Mouse (Mus musculus) B cell, adult 67 days (primary cell): ENCODE measurements around the gene Krtap5-5. TPM values are rescaled to one million over a fixed set of nuclear protein-coding genes. Genes with fewer than 3 reads are reported as not detected.

ENCODE experiments used
- total RNA-seq, 2 experiments: library from RNA; stranded (reverse); gene quantifications; 4 replicates each; pipeline ENCODE4 v1.2.4; 2023

The Krtap5-5 gene
- not detected for total RNA-seq

GRCm38 (mm10) chr7:142229871-142230270 is at the start of gene Krtap5-5:
Gene Krtap5-5 (minus strand): TSS chr7:142229971.

DNA sequence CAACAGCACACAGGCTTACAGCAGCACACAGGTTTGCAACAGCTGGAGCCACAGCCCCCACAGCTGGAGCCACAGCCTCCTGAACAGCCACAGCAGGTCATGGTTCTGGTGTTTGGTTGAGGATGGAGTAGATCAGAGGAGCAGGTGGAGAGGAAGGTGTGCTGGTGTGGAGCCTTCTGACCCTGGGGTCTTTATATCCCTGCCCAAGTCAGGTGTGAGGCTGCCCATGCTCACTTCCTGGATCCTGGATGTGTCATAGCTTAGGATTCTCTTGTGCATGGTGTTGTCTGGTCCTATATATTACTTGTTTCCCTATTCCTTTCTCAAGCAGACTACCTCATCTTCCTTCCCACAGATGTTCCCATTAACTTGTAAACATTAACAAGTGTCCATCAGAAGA is 44.5 kb upstream of the Krtap5-5 start, which contains the start of gene Gm4559:
Gene Gm4559, minus strand, starts transcription at position 101 of the 400 bp plus-strand sequence.

GRCm38 (mm10) chr7:142258254-142258653 is 28.5 kb upstream of the Krtap5-5 start, which contains the start of gene Gm2431:
Gene Gm2431 (minus strand): TSS chr7:142258354.

DNA sequence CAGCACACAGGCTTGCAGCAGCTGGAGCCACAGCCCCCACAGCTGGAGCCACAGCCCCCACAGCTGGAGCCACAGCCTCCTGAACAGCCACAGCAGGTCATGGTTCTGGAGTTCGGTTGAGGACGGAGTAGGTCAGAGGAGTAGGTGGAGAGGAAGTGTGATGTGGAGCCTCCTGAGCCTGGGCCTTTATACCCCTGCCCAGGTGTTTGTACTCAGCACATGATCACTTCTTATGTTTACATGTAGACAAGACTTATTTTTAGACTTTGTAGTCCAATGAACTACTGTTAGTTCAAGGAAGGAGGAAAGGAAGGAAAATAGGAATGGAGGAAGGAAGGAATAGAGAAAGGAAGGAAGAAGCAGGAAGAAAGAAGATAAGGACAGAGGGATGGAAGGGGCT is 11.2 kb upstream of the Krtap5-5 start, which contains the start of gene Gm40460:
Gene Gm40460, minus strand, starts transcription at position 101 of the 400 bp plus-strand sequence.

DNA sequence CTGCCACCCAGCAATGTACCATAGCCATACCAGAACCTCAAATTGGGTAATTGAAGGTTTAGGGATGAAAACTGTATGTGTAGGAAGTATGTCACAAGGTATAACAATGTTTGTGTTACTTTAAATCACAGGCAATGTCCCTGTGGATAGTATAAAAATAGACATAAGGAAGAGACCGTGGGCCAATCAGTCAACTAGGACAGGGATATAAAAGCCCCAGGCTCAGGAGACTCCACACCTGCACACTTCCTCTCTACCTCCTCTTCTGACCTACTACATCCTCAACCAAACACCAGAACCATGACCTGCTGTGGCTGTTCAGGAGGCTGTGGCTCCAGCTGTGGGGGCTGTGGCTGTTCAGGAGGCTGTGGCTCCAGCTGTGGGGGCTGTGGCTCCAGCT is 18.2 kb downstream of the Krtap5-5 start, which contains the start of gene Gm7579:
Gene Gm7579, plus strand, starts transcription at position 301 of the 400 bp plus-strand sequence.

DNA sequence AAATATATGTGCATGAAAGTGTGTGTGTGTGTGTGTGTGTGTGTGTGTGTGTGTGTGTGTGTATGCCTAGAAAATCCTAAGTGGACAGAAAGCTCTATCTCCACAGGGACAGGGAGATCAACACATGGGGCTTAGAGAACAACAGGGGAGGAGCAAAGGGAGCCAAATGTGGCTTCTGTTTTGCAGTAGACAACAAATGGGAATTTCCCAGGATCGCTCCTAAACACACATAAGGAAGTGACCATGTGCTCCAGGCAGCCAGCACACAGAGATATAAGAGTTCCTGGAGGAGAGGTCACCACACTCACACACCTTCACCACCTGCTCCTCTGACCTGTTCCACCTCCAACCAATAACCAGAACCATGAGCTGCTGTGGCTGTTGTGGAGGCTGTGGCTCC is 28.7 kb downstream of the Krtap5-5 start, which contains the start of gene Krtap5-3:
Gene Krtap5-3, plus strand, starts transcription at position 301 of the 400 bp plus-strand sequence.

GRCm38 (mm10) chr7:142190289-142190688 is 39.5 kb downstream of the Krtap5-5 start, which contains the start of gene Gm10153:
Gene Gm10153 (minus strand): TSS chr7:142190389.

Other genes with a start within 250 kb of the Krtap5-5 start
- 10 to 100 TPM; 38.2 to 38.6 TPM for gene Mob2, start 168.9 kb downstream of the Krtap5-5 start, total RNA-seq
- gene Dusp8, start 134.1 kb downstream of the Krtap5-5 start, total RNA-seq = 1 to 10 TPM in 1 of 2 experiments, under 1 TPM in 1; 0.86 to 1.3 TPM
- gene Gm45618, start 109.2 kb downstream of the Krtap5-5 start, total RNA-seq = not detected
- not detected for gene Gm39115, start 93.9 kb downstream of the Krtap5-5 start, total RNA-seq
- gene Gm45337, start 85.4 kb downstream of the Krtap5-5 start, total RNA-seq = not detected
- gene Gm29735, start 72.9 kb downstream of the Krtap5-5 start, total RNA-seq = not detected
- not detected for gene Gm4553, start 64.2 kb downstream of the Krtap5-5 start, total RNA-seq
- gene Krtap5-2, start 54.0 kb downstream of the Krtap5-5 start, total RNA-seq = not detected
- not detected for gene Gm10153, start 39.6 kb downstream of the Krtap5-5 start, total RNA-seq
- not detected for gene Krtap5-3, start 28.6 kb downstream of the Krtap5-5 start, total RNA-seq
- not detected for gene Gm7579, start 18.1 kb downstream of the Krtap5-5 start, total RNA-seq
- not detected for gene Gm40460, start 11.1 kb upstream of the Krtap5-5 start, total RNA-seq
- not detected for gene Gm2431, start 28.4 kb upstream of the Krtap5-5 start, total RNA-seq
- gene Gm4559, start 44.4 kb upstream of the Krtap5-5 start, total RNA-seq = not detected
- gene Krtap5-1, start 67.1 kb upstream of the Krtap5-5 start, total RNA-seq = not detected
- gene Krtap5-4, start 73.6 kb upstream of the Krtap5-5 start, total RNA-seq = not detected
- under 1 TPM in 1 of 2 experiments, not detected in 1; 0.70 TPM for gene Ifitm10, start 143.8 kb upstream of the Krtap5-5 start, total RNA-seq
- gene Gm49369, start 152.7 kb upstream of the Krtap5-5 start, total RNA-seq = 1 to 10 TPM in 1 of 2 experiments, not detected in 1; 4.8 TPM
- gene Ctsd, start 158.1 kb upstream of the Krtap5-5 start, total RNA-seq = 10 to 100 TPM; 61.8 to 67.8 TPM
- gene Syt8, start 204.9 kb upstream of the Krtap5-5 start, total RNA-seq = not detected
- gene Tnni2, start 211.8 kb upstream of the Krtap5-5 start, total RNA-seq = 1 to 10 TPM; 3.3 to 7.1 TPM
- gene Lsp1, start 230.8 kb upstream of the Krtap5-5 start, total RNA-seq = 100 to 1,000 TPM; 852 to 856 TPM